In genomic region chr4:129810798-129811604, GRCm38 (mm10) we compare ENCODE assay signal across 8 mouse cellular contexts. TPM values are rescaled to one million over a fixed set of nuclear protein-coding genes. Genes with fewer than 3 reads are reported as not detected.
A peak's percentile ranks its signal among the peaks of the same experiment; 100 is the strongest.
DNase-seq lines count a peak whose midpoint lies in the region; ATAC-seq and TF ChIP-seq lines count a peak whose summit lies in the region.

Gene Ptp4a2 (plus strand): TSS chr4:129811219.

- no peak within 1 kb of the TSS for H3K27ac ChIP-seq in forebrain, embryonic 14.5 days (ENCODE audit: low read depth, low read length)
- peak within 1 kb of the TSS; percentile 73 for H3K27ac ChIP-seq in lung, embryonic 16.5 days (ENCODE audit: low read length)
- H3K27ac ChIP-seq in olfactory bulb, adult 2 months (ENCODE audit: insufficient read depth, low read depth, low read length): no peak within 1 kb of the TSS

- peak within 1 kb of the TSS; percentile 38; the same call in 1 of the 2 replicates for H3K9ac ChIP-seq in forebrain, embryonic 14.5 days (ENCODE audit: low read length)
- peak within 1 kb of the TSS; percentile 72 for H3K9ac ChIP-seq in lung, embryonic 16.5 days (ENCODE audit: low read length)

- TF ChIP-seq CTCF in olfactory bulb, adult 2 months (IDR thresholded peaks at IDR 0.05; ENCODE audit: insufficient read depth, low read depth, low read length): no peak

- no peak for ATAC-seq in forebrain, embryonic 14.5 days
- peak; percentile 90 for ATAC-seq in hematopoietic stem cell, adult 5-6 weeks (replicated peaks in 1 of 2; ENCODE audit: insufficient read depth in 1 of 2, low FRiP score in 2 of 2, low TSS enrichment in 1 of 2, low read depth in 1 of 2, poor library complexity in 2 of 2, severe bottlenecking in 2 of 2)
- peak; percentile 92 for ATAC-seq in lung, embryonic 16.5 days (ENCODE audit: low read depth)

- DNase-seq in CD4-positive helper T cell, adult 2 months (ENCODE audit: low read depth, low spot score): peak; percentile 97
- peak; percentile 73 for DNase-seq in adrenal gland, postnatal 10 days
- DNase-seq in forebrain, embryonic 14.5 days (ENCODE audit: low spot score): peak; percentile 6
- DNase-seq in layer of hippocampus, adult 8-10 months (ENCODE audit: low spot score in 2 of 2): no peak
- DNase-seq in urinary bladder, postnatal 10 days (ENCODE audit: low spot score): peak; percentile 47

- no peaks in the 10 kb centered on the region for H3K36me3 ChIP-seq in forebrain, embryonic 14.5 days (ENCODE audit: control insufficient read depth, insufficient read depth, low read length)
- no peaks in the 10 kb centered on the region for H3K36me3 ChIP-seq in lung, embryonic 16.5 days (ENCODE audit: control insufficient read depth, insufficient read depth, low read length)

- H3K9me3 ChIP-seq in forebrain, embryonic 14.5 days (replicated peaks; ENCODE audit: control insufficient read depth, low read length): no peaks in the 10 kb centered on the region
- H3K9me3 ChIP-seq in lung, embryonic 16.5 days (ENCODE audit: control insufficient read depth, low read length): no peaks in the 10 kb centered on the region

- H3K4me3 ChIP-seq in forebrain, embryonic 14.5 days (ENCODE audit: low read depth, low read length): peak within 1 kb of the TSS; percentile 20
- peak within 1 kb of the TSS; percentile 55 for H3K4me3 ChIP-seq in lung, embryonic 16.5 days (ENCODE audit: low read length)
- peak within 1 kb of the TSS; percentile 32 for H3K4me3 ChIP-seq in olfactory bulb, adult 2 months (ENCODE audit: insufficient read depth, low read depth, low read length)

- 0 out of 2 replicates have a peak, but pooled peaks cover 5% of the 10 kb centered on the region for H3K4me1 ChIP-seq in forebrain, embryonic 14.5 days (ENCODE audit: control insufficient read depth, insufficient read depth, low read length)
- peaks cover 12% of the 10 kb centered on the region for H3K4me1 ChIP-seq in lung, embryonic 16.5 days (replicated peaks; ENCODE audit: control insufficient read depth, insufficient read depth, low read length)
- peaks cover 4% of the 10 kb centered on the region for H3K4me1 ChIP-seq in olfactory bulb, adult 2 months (ENCODE audit: control insufficient read depth, insufficient read depth, low read length)

- no peak for TF ChIP-seq POLR2A in olfactory bulb, adult 2 months (IDR thresholded peaks at IDR 0.05; ENCODE audit: insufficient read depth, low read depth, low read length)

- 22% methylated on average over 35 of the region's 35 CpGs for WGBS in forebrain, embryonic 14.5 days
- 7% methylated on average over 35 of the region's 35 CpGs for WGBS in lung, embryonic 16.5 days
- 20% methylated on average over 35 of the region's 35 CpGs for WGBS in olfactory bulb, adult 2 months

- H3K27me3 ChIP-seq in forebrain, embryonic 14.5 days (replicated peaks; ENCODE audit: control insufficient read depth, insufficient read depth, low read length): no peaks in the 10 kb centered on the region
- H3K27me3 ChIP-seq in lung, embryonic 16.5 days (ENCODE audit: control insufficient read depth, insufficient read depth, low read depth, low read length): no peaks in the 10 kb centered on the region

- peak within 1 kb of the TSS; percentile 50 for H3K4me2 ChIP-seq in forebrain, embryonic 14.5 days (ENCODE audit: low read length)
- peak within 1 kb of the TSS; percentile 87 for H3K4me2 ChIP-seq in lung, embryonic 16.5 days (ENCODE audit: low read depth, low read length)

RNA-seq across cellular contexts. Expression of gene Ptp4a2, which starts in this region (rescaled TPM):
- 100 to 1,000 TPM; 260 to 289 TPM for total RNA-seq in adrenal gland, postnatal 10 days (2021)
- polyA plus RNA-seq in forebrain, embryonic 14.5 days (2014; fragmentation: Nextera tagmentation; extraction: Ambion mirVana): 213 and 214 TPM in 2 replicates
- total RNA-seq in hematopoietic stem cell, adult 5-6 weeks (2017): 413 and 530 TPM in 2 replicates
- total RNA-seq in layer of hippocampus, adult 8-10 months (2022): 100 to 1,000 TPM; 138 to 173 (median 144) TPM
- polyA plus RNA-seq in lung, embryonic 16.5 days (2015; fragmentation: Nextera tagmentation; extraction: Ambion mirVana): 302 and 330 TPM in 2 replicates
- 96.3 and 259 TPM in 2 replicates for polyA plus RNA-seq in olfactory bulb, adult 2 months (2012; ENCODE audit: insufficient read depth, insufficient read length, low replicate concordance, missing spikeins)

Comparison
In these comparisons a context has a peak if more than half of its experiments do, and no peak if none do; other contexts are left out.
1. DNase-seq: peak in CD4-positive helper T cell, adult 2 months (single experiment), adrenal gland, postnatal 10 days (single experiment), forebrain, embryonic 14.5 days (single experiment) and urinary bladder, postnatal 10 days (single experiment); none in layer of hippocampus, adult 8-10 months (0 of 2).
2. Peak in every context shown above with its lines, with median percentiles within 50 percentile points of each other: H3K4me3 ChIP-seq.